Mouse (Mus musculus) frontal cortex, postnatal 25 days (tissue): ENCODE data around the gene Traf4.
A peak's percentile ranks its signal among the peaks of the same experiment; 100 is the strongest.
"Not testable (repeated sequence)": the region's sequence is repeated elsewhere in the genome, so short reads cannot be mapped to it uniquely, and the experiment has no call there.

Source experiments
- DNase-seq, 2 experiments: peaks; one replicate each; pipeline ENCODE4 v3.0.0; 2022; ENCODE audit warnings: low spot score in 2 of 2

The Traf4 gene

GRCm38 (mm10) chr11:78143520-78143919 lies 21.9 kb downstream of the Traf4 start:
- no peak for DNase-seq

DNA sequence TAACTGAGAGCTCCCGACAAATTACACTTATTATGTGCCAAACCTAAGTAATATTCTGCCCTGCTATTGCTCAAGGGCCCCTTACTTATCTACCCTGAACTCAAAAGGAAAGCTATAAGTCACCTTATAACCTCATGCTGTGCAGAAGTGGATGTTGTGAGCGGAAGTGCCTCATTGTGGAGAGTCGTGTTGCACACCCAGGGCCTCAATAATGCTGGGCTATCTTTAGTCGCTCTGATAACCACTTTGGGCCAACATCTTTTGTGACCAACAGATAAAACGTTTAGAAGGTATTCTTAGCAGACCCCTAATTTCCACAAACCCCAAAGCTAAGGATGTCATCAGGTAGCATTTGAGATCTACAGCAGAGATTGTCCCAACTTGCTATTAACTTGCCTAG lies 24.7 kb downstream of the Traf4 start:
- no peak for DNase-seq

GRCm38 (mm10) chr11:78138023-78138422 lies 27.4 kb downstream of the Traf4 start:
- DNase-seq, result no peak

DNA sequence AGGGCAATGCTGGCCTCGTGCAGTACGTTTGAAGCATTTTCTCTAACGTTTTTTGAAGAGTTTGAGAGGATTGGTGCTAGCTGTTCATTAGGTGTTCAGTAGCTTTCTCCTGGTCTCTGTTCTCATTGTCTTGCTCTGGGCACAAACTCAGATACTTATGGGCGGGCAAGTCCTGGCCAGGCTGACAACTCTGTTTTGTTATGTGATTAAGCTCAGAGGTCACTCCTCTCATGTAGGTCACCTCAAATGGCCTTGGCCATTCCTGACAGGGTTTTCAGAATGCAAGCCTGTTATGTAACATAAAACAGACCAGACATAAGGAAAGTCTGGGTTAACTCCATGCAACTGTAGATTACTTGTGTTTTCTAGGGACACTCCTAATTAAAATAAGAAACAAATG lies 27.8 kb downstream of the Traf4 start:
- DNase-seq, result no peak

DNA sequence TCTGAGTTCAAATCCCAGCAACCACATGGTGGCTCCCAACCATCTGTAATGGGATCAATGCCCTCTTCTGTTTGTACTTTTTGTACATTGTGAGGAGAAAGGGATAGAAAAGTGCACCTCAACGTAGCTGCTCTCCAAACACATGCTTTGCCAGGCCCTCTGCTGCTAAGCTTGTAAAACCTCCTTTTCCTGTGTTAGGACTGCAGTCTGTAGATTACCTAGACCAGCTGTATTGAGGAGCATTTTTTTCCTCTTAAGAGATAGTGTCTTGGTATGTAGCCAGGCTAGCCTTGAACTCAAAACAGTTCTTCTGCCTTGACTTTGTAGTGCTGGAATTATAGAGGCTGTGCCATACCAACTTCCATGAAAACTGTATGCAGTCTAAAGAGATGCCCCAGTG lies 29.3 kb downstream of the Traf4 start:
- no peak for DNase-seq

DNA sequence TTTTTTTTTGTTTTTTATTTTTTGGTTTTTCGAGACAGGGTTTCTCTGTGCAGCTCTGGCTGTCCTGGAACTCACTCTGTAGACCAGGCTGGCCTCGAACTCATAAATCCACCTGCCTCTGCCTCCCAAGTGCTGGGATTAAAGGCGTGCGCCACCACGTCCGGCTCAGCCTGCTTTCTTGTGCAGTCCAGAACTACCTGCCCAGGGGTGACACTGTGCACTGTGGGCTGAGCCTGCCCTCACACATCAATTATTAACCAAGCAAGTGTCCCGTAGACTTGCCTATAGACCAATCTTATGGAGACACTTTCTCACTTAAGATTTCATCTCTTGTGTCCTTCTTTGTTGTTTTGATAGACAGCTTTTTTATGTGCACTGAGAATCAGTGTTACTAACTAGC lies 30.1 kb downstream of the Traf4 start:
- DNase-seq, result not testable (repeated sequence)

DNA sequence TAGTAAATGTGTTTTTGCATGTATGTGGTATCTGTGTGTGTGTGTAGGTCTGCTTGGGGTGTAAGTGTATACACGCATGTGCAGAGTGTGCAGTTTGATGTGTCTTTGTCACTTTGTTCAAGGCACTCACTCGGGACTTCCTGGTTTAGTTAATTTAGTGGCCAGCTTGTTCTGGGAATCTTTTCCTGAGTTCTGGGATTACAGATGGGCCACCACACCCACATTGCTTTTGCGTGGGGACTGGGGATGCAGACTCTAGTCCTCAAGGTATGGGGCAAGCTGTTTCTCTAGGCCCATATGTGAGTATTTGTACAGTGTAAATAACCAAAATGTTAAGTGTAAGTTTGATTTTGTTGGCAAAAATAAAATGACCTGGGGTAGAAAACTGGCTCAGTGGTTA lies 31.0 kb downstream of the Traf4 start:
- DNase-seq, result no peak

DNA sequence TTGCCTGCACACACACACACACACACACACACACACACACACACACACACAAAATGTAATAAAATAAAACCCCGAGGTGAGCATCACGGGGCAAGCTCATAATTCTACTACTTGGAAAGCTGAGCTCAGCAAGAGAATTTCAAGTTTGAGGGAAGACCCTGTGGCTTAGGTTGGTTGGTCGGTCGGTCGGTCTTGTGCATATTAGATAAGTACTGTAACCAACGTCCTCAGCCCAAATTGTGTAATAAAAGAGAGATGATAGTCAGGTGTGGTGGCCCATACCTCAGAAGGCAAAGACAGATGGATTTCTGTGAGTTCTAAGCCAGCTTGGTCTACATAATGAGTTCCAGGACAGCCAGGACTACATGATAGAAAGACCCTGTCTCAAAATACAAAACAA lies 31.5 kb downstream of the Traf4 start:
- no peak for DNase-seq

DNA sequence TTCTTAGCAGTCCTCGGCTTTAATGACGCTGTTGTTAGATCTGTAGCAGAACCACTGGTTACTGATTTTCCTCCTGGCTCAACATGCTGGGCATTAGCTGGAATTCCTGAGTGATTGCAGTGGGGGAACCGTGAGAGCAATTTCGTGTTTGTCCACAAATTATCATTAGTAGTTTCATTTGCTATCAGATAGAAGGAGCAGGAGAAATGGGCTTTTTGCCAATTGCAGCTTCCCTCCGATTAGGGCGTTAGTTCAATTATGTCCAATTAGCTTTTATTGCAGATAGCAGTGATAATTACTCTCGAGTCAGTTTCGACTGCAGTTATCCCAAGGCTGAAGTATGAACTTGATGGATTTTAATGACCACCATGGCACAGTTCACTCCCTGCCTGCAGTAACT lies 35.9 kb downstream of the Traf4 start:
- DNase-seq, result no peak

DNA sequence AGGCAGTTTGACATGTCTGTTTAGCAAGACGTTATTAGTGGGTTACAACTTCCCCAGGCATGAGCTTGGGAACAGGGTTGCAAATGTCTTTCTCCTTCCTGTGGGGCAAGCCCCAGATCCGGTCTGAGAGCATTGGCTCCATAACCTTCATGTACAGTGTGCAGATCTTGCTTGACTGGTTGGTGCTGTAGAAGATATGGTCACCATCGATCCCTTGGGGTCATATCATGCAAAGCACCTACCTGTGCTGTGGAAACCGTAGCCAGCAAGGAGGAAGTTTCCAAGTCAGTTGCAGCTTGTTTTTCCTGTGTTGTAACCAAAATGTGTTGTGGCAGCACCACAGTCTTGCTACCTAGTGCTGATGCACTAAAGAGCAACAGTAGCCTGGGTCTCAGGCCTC lies 38.6 kb downstream of the Traf4 start:
- DNase-seq, result no peak

- DNase-seq, result no peak
These were observed 39.7 kb downstream of the Traf4 start for GRCm38 (mm10) chr11:78125691-78126090.

DNA sequence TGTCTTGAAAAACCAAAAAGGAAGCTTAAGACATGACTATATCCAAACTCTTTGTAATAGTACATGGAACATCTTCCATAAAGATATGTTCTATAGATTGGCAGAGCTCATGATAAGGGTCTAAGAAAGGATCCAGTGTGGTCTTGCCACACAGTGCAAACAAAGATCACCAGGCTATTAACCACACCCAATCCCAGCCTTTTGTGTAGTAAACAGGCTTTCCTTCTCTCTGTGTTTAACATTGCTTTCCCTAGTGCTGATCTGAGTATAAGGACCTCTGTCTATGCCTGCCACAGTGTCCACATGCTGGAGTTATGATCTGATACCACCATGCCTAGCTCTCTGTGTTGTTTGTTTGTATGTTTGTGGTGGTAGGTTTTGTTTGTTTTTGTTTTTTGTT lies 41.6 kb downstream of the Traf4 start:
- no peak for DNase-seq

DNA sequence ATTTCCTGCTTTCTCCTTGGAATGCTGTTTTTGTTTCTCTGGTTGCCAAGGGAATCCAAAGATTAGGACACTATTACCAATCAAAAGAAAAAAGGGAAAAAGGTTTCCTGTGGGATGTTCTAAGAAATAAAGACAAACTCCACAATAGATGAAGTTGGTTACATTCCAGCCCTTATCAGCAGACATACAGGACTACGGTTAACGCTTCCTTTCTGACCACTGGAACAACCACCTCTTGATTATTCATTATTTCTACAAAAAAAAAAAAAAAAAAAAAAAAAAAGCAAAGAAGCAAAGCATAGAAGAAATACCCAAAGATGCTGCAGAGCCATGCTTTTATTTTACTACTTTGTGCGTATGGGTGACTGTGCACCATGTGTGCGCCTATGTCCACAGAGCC lies 42.6 kb downstream of the Traf4 start:
- DNase-seq, result no peak

DNA sequence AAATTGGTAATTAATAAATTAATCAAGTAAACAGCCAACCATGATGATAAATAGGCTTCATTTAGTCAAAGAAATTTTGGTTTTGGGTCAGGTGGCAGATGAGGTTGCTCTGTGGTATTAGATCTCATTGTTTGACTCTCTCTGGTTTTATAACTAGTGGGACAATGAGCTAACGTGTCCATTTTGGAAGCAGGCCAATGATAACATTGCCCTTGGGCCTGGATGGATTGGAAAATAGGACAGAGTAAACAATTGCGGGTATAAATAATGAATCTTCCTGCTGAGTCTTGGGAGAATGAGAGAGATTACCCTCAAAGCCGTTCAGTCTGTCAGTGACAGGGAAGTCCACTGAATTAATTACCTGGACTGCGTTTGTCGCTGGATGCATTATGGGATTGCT lies 44.2 kb downstream of the Traf4 start:
- DNase-seq, result no peak

DNA sequence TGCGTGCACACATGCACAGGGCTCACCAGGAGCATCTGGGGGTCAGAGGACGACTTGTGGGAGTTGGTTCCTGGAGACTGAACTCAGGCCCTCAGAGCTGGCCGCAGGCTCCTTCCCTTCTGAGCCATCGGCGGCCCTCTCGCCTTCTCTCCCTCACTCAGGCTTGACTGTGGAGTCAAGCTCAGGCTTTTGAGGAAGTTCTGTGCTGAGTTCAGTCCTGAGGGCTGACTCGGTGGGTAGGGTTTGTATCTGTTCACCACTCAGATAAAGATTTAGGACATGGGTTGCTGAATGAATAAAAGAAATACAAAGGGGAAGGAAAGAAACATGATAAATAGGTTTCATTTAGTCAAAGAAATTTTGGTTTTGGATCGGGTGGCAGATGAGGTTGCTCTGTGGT lies 45.5 kb downstream of the Traf4 start:
- no peak for DNase-seq

- no peak for DNase-seq
These were observed 46.9 kb downstream of the Traf4 start for GRCm38 (mm10) chr11:78118467-78118866.

DNA sequence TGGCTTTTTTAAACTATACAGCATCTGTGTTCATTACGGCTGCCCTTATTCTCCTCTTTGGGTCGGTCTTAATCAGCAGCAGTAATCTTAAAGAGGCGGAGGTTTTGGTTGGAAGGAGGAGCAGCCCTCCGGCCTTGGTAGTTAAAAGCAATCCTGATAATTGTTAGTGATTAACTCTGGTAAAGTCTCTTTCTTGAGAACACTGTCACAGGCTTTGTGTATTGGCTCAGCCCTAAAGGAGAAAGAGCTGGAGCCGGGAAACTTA lies 49.3 kb downstream of the Traf4 start:
- no peak for DNase-seq

DNA sequence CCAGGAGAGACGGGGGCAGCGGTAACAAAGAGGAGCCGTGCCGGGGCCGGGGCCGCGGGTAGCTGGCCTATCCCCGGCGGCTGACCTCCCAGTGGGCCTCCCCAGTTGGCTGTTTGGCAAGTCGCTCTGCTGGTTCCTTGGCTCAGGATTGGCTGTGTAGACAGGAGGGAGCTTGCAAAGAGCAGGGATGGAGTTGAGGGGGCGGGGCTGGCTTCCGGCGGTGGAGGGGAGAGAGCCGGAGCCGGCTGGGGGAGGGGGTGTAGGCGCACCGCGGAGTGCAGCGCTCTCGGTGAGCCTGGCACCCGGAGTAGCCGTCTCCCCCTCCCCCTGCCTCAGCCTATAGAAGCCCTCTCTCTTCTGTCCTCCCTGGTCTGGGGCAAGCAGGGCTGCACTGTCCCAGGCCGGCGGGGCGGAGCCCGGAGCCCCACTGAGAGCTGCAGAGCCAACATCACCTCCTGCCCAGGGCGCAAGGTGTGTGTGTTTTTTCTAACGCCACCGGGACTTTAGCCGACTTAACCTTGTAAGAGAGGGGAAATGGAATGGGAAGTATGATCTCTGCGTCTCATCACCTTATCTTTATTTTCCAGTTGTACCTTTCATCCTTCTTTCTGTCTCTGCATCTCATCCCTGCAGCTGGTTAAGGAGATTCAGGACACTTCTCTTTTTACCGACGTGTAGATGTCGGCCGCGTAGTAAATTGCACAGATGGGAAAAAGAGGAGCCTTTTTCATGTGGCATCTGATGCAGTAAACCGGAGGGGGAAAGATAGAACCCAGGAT lies 49.8 kb downstream of the Traf4 start:
- DNase-seq, result peak; percentile 70 to 86

GRCm38 (mm10) chr11:78114676-78115366 lies 50.6 kb downstream of the Traf4 start:
- no peak for DNase-seq

DNA sequence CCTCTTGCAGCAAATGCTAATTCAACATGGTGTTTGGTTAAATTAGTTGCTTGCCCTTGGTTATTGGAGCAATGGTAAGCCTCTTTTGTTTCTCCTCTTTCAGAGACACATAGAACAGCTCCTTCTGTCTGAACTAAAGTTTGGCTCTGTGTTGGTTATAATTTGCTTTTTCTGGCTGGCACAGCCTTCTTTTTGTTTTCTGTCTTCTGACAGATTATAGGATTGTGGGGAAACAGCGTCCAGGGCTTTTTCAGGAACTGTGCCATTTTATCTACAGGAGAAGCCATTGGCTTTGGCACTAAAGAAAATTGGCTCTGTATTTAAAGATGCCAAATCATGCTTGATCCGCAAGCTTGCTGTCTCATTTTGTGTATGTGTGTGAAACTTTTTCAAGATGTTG lies 51.8 kb downstream of the Traf4 start:
- DNase-seq, result no peak
